Mouse (Mus musculus) spleen, adult 2 months (tissue): ENCODE results near the gene Il4ra. TPM values are rescaled to one million over a fixed set of nuclear protein-coding genes. Genes with fewer than 3 reads are reported as not detected.

ENCODE experiments used
- DNase-seq, 2 experiments: peaks; one replicate each; pipeline versions ENCODE4 v3.0.0 to v3.0.0-alpha.2; 2012 to 2021; ENCODE audit warnings: low spot score in 2 of 2, low read depth in 1 of 2
- H3K27ac ChIP-seq: fragments of 200-500 bp; 2 replicates; pipeline ENCODE4 v1.5.1; 2012; ENCODE audit warnings: low read length, inconsistent platforms; ENCODE audit not compliant: insufficient read depth
- H3K27me3 ChIP-seq: fragments of 200-500 bp; 2 replicates; pipeline ENCODE4 v1.6.1; 2012; ENCODE audit warnings: mild to moderate bottlenecking, moderate library complexity, low read length, inconsistent platforms; ENCODE audit not compliant: control insufficient read depth, insufficient read depth
- H3K36me3 ChIP-seq: fragments of 200-500 bp; 2 replicates; pipeline ENCODE4 v1.6.1; 2012; ENCODE audit warnings: mild to moderate bottlenecking, low read length, inconsistent platforms; ENCODE audit not compliant: control insufficient read depth, insufficient read depth
- H3K4me1 ChIP-seq: fragments of 200-500 bp; 2 replicates; pipeline ENCODE4 v1.6.1; 2011; ENCODE audit warnings: inconsistent platforms; ENCODE audit not compliant: control insufficient read depth, insufficient read depth, insufficient read length
- H3K4me3 ChIP-seq: fragments of 200-500 bp; 2 replicates; pipeline ENCODE4 v1.5.1; 2011; ENCODE audit warnings: mild to moderate bottlenecking, inconsistent platforms; ENCODE audit not compliant: insufficient read depth, insufficient read length; ENCODE audit errors: extremely low read depth
- CTCF ChIP-seq: fragments of 200-500 bp; IDR thresholded peaks from 2 replicates; pipeline ENCODE4 v1.5.1; 2011; ENCODE audit warnings: mild to moderate bottlenecking, inconsistent platforms; ENCODE audit not compliant: insufficient read depth, insufficient read length, insufficient replicate concordance; ENCODE audit errors: extremely low read depth
- POLR2A ChIP-seq: fragments of 200-500 bp; IDR thresholded peaks from 2 replicates; pipeline ENCODE4 v1.6.1; 2011; ENCODE audit warnings: low read depth, low read length, inconsistent platforms
- WGBS: fragments of 180-500 bp; shearing (Covaris S2); methylation state at CpG from one replicate; pipeline ENCODE4 v1.1.7; 2018; 5-methylcytosine and 5-hydroxymethylcytosine counted together
- polyA plus RNA-seq: library from polyadenylated mRNA; depleted of rRNA; stranded (reverse); fragments of >200 nt; gene quantifications from 2 replicates; pipeline ENCODE4 v1.2.3, GENCODE M21; 2012

The Il4ra gene
- polyA plus RNA-seq, 1 experiment = 83.4 TPM

- TF ChIP-seq POLR2A (no peak), CTCF (no peak)
- H3K4me1 ChIP-seq = peaks cover 52% of the 10 kb centered on the region; the same call in 1 of the 2 replicates
- WGBS = 44% methylated on average over 11 of the region's 11 CpGs
- H3K36me3 ChIP-seq = no peaks in the 10 kb centered on the region
- peak overlapping the region; percentile 84 for H3K27ac ChIP-seq
- no peaks in the 10 kb centered on the region for H3K27me3 ChIP-seq
- DNase-seq = no peak
- no peak overlapping the region for H3K4me3 ChIP-seq
Measured at GRCm38 (mm10) chr7:125601821-125602448, 50.0 kb downstream of the Il4ra start.

- Histone ChIP-seq H3K4me3 (peak within 1 kb of the TSS; percentile 75), H3K27ac (peak within 1 kb of the TSS; percentile 97), H3K4me1 (peaks cover 42% of the 10 kb centered on the region; the same call in 1 of the 2 replicates), H3K36me3 (no peaks in the 10 kb centered on the region; the same call in 1 of the 2 replicates), H3K27me3 (no peaks in the 10 kb centered on the region)
- TF ChIP-seq POLR2A (peak; percentile 96), CTCF (no peak)
- whole genome bisulfite sequencing = 6% methylated on average over 11 of the region's 11 CpGs
- peak; percentile 56 to 83 for DNase-seq
Measured at GRCm38 (mm10) chr7:125603185-125603631, 51.3 kb downstream of the Il4ra start, which contains the start of gene Il21r. Il21r (plus strand) TSS chr7:125603429.

- Histone ChIP-seq H3K4me1 (peaks cover 34% of the 10 kb centered on the region; the same call in 1 of the 2 replicates), H3K4me3 (peak overlapping the region; percentile 75), H3K27ac (peak overlapping the region; percentile 97), H3K36me3 (peaks cover 5% of the 10 kb centered on the region), H3K27me3 (no peaks in the 10 kb centered on the region)
- 47% methylated on average over 12 of the region's 12 CpGs for WGBS
- DNase-seq = no peak
- TF ChIP-seq CTCF (no peak), POLR2A (no peak)
Measured at GRCm38 (mm10) chr7:125604362-125605319, 52.7 kb downstream of the Il4ra start.

GRCm38 (mm10) chr7:125605725-125606139 lies 53.8 kb downstream of the Il4ra start:
- H3K4me1 ChIP-seq = peaks cover 23% of the 10 kb centered on the region; the same call in 1 of the 2 replicates
- peak overlapping the region; percentile 75 for H3K4me3 ChIP-seq

GRCm38 (mm10) chr7:125606265-125607164 lies 54.6 kb downstream of the Il4ra start:
- no peak for TF ChIP-seq POLR2A
- Histone ChIP-seq H3K36me3 (peaks cover 14% of the 10 kb centered on the region), H3K4me1 (peaks cover 15% of the 10 kb centered on the region; the same call in 1 of the 2 replicates), H3K4me3 (peak overlapping the region; percentile 75), H3K27me3 (no peaks in the 10 kb centered on the region), H3K27ac (peak overlapping the region; percentile 97)
- WGBS = 32% methylated on average over 2 of the region's 2 CpGs
- DNase-seq = no peak

More at GRCm38 (mm10) chr7:125605725-125606139, 53.8 kb downstream of the Il4ra start:
- no peaks in the 10 kb centered on the region for H3K27me3 ChIP-seq
- peak in 1 of 2 experiments; percentile 89 for DNase-seq
- WGBS = 19% methylated on average over 4 of the region's 4 CpGs
- peak overlapping the region; percentile 97 for H3K27ac ChIP-seq
- H3K36me3 ChIP-seq = peaks cover 11% of the 10 kb centered on the region
- peak; percentile 31; the same call in 1 of the 2 replicates for TF ChIP-seq POLR2A
- no peak for TF ChIP-seq CTCF
